Mouse (Mus musculus) gonadal fat pad, adult 2 months (tissue): Measurements from ENCODE around the gene Cit. TPM values are rescaled to one million over a fixed set of nuclear protein-coding genes. Genes with fewer than 3 reads are reported as not detected.

ENCODE experiments used
- DNase-seq: peaks from one replicate; pipeline ENCODE4 v3.0.0-alpha.2; 2012; ENCODE audit warnings: low read depth
- polyA plus RNA-seq: library from polyadenylated mRNA; depleted of rRNA; stranded (reverse); fragments of >200 nt; gene quantifications from 2 replicates; pipeline ENCODE4 v1.2.3, GENCODE M21; 2012

Gene Cit
- polyA plus RNA-seq, 1 experiment = 2.9 TPM

DNA sequence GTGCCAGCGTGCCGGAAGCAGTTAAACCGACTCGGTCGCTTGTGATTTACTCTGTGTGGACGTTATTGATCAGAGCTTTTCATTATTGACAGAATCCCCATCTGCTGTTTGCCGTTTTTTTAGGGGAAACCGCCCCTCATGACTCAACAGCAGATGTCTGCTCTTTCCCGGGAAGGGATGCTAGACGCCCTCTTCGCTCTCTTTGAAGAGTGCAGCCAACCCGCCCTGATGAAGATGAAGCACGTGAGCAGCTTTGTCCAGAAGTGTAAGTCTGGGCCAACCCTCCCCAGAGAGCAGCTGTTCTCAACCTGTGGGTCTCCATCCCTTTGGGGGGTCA is 5.9 kb downstream of the Cit start:
- no peak for DNase-seq

DNA sequence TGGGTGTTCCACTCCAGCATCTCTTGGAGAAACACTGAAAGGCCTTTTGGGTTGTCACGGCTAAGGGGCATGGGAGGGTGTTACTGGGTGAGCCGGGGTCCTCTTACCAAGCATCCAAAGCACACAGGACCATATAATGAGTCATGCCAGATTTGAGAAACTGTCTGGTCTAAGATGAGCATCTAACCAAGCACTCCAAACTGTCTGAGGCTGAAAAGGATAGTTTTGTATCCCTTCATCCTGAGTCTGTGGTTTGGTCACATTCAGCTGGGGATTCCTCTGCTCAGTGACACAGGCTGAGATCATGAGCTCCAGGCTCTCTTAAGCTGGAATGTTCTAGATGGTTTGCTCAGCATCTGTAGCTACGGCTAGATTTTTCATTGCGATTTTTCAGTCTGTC is 7.4 kb downstream of the Cit start:
- no peak for DNase-seq

DNA sequence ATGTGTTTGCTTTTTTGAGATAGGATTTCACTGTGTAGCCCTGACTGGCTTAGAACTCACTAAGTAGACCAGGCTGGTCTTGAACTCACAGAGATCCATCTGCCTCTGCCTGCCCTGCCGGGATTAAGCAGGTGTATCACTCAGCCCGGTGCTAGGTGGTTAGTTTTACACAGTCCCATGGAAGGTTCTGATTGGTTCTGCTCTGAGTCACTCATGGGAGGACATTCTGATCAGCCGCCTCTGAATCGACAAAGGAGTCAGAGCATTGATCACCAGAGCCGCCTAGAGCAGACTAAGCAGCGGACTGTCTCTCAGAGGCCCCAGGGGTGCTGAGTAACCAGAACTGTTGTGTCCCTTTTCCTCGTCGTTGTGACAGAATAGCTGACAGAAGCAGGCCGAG is 8.6 kb downstream of the Cit start:
- DNase-seq = no peak

DNA sequence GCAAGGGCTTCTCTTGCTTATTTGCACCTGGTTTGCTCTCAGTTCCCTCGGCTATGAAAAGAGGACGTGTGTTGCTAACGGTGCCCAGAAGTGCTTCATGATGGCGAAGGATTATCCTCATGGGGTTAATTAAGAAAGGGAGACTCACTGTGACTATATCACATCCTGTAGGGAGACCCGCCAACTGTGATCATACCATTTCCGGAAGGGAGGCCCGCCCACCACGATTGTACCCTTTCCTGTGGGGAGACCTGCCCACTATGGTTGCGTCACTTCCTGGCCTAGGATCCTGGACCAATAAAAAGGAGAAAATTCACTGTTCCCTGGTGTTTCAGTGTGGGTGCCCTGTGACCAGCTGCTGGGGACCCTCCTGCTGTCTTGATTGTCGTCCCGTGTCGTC is 9.3 kb downstream of the Cit start:
- DNase-seq = no peak

DNA sequence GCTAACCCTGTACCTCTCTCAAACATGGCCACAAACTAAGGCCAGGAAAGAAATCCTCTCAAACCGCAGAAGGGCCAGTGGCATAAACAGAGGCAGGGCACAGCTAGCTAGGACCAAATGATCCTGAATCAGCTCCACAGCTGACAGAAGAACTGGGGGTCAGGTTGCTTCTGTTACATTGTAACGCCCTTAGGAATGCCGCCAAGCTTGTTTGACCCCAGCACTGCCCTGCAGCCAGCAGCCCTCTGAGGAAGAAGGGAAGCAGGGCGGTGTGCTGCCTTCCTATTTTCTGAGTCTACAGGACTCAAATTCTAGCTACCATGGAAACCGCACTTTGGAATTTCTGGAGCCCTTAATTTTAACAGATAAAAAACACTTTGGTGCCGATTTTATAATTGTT is 13.6 kb downstream of the Cit start:
- DNase-seq = no peak

DNA sequence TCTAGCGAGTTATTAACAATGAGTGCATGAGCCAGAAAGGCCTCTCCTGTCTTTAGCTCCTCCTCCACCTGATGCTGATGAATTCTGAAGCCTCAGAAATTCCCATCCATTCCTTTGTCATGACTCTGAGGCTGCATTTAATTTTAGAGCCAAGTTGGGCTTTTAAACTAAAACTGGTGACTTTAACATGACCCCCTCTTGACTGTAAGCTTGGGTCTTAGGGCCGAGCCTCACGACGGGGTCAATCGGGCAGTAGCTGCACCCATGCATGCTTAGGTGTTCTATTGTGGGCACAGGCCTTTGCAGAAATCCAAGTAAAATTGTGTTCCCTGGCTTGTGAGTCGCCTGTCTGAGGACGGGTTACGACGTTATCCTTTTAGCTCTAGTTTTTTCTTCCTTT is 14.4 kb downstream of the Cit start:
- DNase-seq = no peak

DNA sequence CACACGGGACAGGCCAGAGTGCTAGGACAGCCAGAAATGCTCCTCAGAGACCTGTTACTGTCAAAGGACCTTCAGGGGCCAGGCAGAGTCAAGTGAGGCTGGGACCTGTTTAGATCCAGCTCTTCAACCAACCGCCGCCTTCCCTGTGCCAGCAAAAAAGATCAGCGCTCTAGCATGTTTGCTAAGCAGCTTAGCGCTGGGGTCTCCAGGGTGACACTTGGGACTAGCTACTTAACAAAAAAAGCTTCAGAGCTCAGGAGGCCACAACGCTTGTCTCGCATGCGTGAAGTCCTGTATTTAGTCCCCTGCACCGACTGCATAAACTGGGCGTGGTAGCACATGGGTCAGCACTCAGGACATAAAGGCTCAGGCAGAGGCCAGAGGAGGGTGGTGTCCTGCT is 16.9 kb downstream of the Cit start:
- no peak for DNase-seq

DNA sequence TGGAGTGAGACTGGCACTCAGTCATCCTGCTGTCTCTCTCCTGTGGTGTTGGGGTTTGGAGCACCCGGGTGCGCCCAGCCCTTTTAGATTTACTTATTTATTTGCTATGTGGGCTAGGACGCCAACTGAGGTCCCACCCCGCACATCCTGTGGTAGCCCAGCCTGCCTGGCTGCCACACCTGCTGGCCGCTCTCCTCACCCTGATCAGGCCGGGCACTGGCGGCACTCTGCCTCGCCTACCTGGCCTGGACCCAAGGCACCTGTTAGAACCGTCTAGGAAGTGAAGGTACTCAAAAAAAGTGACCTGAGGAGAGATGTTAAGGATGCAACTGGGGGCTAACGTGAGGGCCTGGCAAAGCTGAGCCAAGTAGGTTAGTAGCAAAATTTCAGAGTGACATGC is 17.4 kb downstream of the Cit start:
- DNase-seq = no peak

DNA sequence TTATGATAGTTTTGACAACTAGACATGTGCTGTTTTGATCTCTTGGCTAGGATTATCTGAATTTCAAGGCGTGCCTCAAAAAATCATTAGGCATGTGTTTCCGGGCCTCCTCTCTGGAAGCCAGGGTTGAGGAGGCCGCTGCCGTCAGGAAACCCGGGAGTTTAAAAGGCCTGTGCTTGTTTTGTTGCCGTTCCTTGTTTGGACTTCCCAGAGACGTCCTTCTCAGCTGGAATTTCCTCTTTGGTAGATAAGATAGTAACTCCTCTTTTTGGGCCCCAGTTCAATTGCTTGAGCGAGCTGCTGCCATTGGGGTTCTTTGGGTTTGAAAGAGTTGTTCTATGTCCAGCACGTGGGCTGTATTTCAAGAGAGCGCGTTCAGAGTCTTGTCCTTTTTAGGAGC is 21.2 kb downstream of the Cit start:
- DNase-seq = no peak

DNA sequence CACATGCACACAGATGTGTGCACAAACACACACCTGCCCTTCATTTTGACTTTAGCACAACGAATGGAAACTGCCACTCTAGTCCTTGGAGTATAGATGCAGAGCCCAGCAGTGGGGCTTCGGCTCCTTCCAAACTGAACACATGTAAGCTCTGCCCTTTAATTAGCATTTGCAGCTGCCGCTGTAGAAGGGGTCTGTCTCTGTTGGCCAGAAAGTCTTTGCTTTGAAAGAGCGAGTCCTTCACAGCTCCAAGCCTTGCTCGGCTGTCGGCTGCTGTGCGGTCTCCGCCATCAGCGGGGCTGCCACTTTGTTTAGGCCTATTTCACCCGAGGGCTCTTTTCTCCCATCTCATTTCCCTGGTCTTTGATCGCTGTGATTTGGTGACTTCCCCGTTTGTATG is 23.5 kb downstream of the Cit start:
- DNase-seq = no peak

DNA sequence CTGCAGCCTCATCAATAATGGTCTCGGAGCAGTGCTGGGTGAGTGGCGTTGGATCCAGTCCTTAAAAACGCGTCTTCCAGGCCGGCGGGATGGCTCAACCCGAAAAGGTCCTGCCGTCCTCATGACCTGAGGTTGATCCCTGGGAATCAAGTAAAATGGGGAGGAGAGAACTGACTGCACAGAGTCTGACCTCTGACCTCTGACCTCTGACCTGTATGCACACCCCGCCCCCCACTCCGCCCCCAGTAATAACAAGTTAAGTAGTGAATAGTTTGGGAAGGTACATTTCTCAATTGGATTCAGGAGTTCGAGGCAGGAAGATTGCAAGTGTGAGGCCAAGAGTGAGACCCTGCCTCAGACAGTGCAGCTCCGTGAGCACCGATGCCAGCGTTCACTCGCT is 24.1 kb downstream of the Cit start:
- no peak for DNase-seq

DNA sequence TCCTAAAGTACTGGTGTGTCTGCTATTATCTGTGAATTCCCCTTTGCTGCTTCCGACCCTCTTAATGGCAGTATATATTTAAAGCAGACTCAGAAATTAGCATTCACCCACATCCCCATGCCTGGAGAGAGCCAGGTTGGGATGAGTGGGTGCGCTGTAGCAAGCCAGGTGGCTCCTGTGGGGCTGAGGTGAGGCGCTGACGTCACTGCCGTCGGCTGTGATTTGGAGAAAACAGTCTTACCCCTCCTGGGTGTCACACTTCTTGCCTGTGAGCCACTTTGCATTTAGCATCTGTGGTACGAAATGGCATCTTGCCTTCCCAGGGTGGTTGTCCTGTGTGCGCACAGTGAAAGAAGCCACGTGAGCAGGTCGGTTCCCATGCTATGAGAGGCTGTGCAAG is 26.1 kb downstream of the Cit start:
- DNase-seq = no peak

DNA sequence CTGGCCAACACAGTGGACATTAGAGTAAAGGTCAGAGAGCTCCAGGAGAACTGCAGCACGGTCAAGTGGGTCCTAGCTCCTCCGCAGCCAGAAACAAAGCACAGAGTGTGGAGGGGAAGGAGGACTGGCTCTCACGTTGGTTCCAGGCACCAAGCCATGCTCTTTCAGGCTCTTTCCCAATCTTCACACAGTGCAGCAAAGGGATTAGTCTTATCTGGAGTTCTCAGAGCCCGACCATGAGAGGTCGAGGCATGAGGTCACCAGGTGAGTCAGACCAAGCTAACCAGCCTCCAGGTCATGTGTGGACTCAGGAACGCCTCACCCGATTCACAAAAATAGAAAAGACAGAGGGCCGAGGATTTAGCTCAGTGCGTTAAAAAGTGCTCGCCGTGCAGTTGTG is 27.0 kb downstream of the Cit start:
- no peak for DNase-seq

DNA sequence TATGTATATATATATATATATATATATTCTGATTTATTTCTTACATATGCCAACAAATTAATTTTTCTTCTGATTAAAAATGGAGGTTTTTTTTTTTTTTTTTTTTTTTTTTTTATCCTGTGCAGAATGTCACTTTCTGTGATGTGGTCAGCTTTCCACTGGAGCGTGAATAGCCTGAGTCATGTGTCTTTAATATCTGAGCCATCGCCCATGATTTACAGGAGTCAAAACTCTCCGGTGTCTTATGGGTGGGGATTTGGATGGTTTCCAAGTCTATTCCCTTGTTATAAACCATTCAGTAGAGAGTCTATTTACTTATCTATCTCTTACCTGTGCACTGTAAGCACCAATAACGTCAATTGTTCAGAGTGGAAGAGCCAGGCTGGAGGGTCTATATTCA is 27.9 kb downstream of the Cit start:
- DNase-seq = no peak

DNA sequence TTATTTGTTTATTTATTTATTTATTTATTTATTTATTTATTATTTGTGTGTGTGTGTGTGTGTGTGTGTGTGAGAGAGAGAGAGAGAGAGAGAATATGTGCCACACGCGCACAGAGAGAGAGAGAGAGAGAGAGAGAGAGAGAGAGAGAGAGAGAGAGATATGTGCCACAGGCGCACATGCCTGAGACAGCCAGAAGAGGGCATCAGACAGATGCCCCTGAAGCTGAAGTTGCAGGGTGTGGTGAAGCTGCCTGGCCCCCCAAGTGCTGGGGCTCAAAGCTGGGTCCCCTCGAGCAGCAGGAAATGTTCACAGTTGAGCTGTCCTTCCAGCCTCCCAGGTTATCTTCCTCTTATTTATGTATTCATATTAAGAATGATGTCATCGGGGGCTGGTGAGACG is 32.3 kb downstream of the Cit start:
- no peak for DNase-seq

DNA sequence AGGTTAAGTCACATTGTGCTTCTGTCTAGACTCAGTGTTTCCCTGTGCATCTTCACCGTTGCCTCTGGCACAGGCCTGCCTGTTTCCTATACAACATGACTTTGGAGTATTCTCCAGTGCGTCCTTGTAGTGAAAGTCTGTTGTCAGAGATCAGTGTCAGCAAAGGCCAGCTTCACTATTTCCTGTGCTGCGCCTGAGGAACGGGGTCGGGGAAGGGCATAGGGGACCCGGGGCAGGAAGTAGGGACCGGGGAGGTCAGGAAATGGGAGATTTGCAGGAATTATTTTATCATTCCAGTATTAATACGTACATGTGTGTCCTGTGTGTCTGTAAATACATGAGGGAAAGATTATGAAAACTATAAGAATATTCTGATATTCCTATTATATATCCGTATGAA is 37.1 kb downstream of the Cit start:
- DNase-seq = no peak

DNA sequence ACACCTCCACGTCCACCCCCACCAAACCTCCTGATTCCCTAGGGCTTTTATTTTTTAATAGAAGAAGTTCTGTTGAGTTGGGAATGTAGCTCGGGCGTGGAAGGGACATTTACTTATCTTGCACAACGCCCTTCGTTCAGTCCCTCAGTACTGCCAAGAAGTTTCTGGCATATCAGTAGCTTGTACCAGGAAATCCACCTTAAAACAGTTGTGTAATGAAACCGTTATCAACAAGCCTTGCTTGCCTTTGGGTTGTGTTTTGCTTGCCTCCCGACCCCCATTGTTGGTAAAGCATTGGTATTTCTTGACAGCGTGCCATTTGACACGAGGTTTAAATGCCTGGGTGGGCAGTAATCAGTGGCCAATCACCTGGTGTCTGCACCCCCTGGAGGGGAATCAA is 39.4 kb downstream of the Cit start:
- no peak for DNase-seq

DNA sequence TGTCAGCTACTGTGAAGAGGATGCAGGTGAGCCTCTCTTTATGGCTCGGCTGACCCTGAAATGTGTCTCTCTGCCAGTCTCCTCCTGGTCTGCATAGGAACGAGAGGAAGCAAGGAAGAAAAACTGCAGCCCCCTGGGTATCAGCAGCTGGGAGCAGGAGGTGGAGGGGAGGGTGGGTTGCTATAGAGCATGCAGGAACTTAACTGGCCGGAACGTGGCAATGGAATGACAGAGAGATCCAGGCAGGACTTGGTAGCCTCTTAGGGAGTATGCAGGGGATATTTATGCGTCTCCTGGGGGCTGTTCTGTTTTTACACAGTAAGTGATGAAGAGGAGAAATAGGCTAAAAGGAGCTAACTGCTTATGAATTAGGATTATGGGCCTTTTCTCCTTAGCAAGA is 48.7 kb downstream of the Cit start:
- DNase-seq = no peak

DNA sequence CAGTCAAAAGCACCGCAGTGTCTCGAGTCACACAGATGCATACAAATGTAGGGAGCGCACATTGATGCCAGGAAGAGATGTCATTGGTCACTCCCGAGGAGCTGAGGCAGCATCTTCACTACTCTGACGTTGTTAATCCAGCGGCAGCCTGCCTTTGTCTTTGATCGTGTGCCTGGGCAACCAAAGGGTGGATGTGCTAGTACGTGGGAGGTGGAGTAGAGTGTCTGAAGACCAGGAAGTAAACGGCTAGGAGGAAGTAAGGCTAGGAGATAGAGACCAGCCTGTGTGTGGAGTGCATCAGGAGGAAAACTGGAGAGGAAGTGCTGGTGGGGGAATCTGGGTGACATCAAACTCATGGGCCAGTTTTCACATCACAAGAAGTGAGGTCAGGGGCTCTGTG is 52.0 kb downstream of the Cit start:
- no peak for DNase-seq

DNA sequence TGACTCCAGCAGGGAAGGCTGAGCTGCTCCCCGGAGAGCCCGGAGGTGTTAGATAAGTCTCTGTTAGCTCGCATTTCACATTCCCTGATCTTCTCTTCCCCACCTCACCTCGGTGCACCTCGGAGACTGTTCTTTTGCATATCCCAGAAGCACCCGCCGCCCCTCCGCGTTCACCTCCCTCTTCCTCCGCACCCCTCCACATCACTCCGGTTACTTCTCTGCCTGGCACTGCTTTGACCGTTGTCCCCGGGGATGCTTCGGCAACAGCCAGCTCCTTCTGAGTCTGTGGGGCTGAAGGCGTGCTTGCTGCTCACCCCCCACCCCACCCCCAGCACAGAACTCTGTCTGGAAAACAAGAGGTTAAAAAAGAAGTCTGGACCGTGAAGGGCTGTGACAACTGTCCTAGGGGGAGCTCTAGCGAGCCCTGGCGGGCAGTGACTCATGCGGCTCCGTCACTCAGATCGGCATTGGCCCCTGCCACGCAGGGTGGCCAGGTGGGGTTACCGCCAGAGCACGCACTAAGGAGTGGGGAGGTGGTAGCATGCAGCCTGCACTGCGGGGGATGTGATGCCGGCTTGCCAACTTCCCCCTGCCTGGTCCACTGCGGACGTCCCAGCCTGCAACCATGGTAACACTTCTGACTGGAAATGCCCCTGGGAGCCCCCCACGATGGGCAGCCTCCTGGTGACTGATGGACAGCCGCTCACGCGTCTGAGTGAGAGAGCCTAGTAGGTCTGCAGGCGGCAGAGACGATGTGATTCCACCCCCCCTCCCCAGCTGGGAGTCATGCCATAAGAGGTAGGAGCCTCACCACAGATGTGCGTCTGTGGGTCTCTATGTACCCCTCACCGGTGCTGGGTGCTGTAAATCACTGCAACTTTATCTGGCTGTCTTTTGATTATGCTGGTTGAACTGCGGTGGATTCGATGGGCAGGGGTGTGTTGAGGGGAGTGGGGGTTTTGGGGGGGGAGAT is 62.2 kb downstream of the Cit start:
- no peak for DNase-seq

DNA sequence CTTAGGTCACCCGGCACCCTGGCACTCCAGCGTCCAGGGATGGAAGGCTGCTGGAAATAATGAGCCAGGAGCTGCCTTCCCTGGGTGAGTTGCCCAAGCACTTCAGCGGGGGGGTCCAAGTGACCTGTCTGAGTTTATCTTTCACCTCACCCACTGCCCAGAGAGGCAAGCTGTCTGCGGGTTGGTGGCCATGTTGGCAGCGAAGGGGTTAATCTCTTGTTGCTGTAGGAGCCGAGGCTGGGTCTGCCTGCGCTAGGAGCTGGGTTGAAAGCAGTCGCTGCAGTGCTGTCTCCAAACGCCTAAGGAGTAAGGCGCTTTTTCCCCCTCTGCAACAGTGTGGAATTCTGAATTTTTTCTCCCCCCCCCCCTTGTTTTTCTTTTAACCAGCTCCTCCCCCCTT is 63.2 kb downstream of the Cit start:
- DNase-seq = no peak

DNA sequence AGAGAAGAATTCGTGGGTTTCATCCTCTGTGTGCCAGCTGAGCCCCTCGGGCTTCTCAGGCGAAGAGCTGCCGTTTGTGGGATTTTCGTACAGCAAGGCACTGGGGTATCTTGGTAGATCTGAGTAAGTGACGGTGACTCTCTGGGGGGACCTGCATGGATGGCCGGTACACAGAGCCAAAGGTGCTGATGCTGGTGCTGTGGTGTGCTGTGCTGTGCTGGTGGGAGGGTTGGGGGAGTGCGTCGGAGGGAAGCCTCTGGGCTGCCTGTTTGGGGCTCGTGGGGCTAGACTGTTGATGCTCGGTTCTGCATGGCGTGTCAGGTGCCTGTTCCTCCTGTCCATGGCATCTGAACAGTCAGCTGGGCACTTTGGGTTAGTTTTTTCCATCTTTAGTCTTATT is 63.6 kb downstream of the Cit start:
- DNase-seq = no peak

DNA sequence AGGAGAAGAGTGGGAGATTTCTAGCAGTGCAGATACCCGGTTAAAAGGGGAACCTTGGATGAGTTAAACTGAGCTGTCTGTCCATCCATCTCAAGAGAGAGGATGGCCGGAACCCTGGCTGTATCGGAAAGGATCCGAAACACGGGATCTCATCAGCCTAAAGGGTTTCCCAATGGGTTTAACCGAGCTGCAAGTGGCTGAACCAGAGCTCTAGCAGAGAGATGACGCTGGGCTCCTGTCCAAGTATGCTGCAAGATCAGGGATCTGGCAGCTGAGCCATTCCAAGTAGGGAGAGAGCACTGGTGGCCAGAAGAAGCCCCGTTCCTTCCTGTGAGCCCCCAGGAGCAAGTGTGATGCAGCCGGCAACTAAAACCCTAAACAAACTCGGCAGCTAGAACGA is 64.0 kb downstream of the Cit start:
- DNase-seq = peak; percentile 27

DNA sequence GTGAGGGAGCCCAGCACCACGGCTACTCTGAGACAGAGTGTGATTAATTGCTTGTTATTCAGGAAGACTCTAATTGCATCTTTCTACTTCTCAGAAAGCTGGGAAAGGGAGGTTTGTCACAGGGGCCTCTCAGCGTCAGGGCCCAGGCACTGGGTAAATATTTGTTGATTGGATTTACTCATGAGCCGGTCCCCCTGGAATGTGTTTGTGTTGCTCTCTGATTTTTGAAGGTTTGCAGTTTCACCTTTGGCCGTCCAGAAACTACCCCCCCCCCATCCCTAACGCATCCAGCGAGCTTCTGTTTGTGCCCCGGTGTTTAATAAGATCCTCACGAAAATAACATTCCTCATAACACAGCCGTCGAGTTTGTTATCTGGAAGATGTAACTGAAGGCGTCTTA is 65.4 kb downstream of the Cit start:
- no peak for DNase-seq
